Mouse (Mus musculus): ENCODE measurements around the gene Phox2a.

- TF ChIP-seq CTCF (IDR thresholded peaks at IDR 0.05; ENCODE audit: control insufficient read depth, insufficient read depth, insufficient read length) = no peak
- no peak for TF ChIP-seq MAX (IDR thresholded peaks at IDR 0.05)
- TF ChIP-seq MYOG (IDR thresholded peaks at IDR 0.05; ENCODE audit: control insufficient read depth, extremely low read depth, insufficient read length) = no peak
- TF ChIP-seq USF1 (IDR thresholded peaks at IDR 0.05; ENCODE audit: low read depth) = no peak
These were observed 2.4 kb downstream of the Phox2a start for GRCm38 (mm10) chr7:101820295-101821030.

All from C2C12 (cell line).